Mouse (Mus musculus): ENCODE measurements around the gene Ttll12. TPM values are rescaled to one million over a fixed set of nuclear protein-coding genes. Genes with fewer than 3 reads are reported as not detected.

The Ttll12 gene
- polyA plus RNA-seq, 2 experiments, result 29.9 to 36.2 TPM

GRCm38 (mm10) chr15:83636759-83637158 is 41.8 kb upstream of the Ttll12 start:
- TF ChIP-seq EP300 (IDR thresholded peaks at IDR 0.05; ENCODE audit: low read depth), result no peak
- DNase-seq (ENCODE audit: low read depth in 3 of 3, low spot score in 3 of 3) (no peak), ATAC-seq (ENCODE audit: insufficient read depth) (no peak)
- Histone ChIP-seq H3K36me3 (replicated peaks; ENCODE audit: control insufficient read depth, insufficient read depth, low read depth) (no peaks in the 10 kb centered on the region), H3K4me3 (ENCODE audit: insufficient read depth in 1 of 2, low read depth in 2 of 2, low read length in 2 of 2) (no peak overlapping the region), H3K27me3 (ENCODE audit: control insufficient read depth, insufficient read depth, low read length) (no peaks in the 10 kb centered on the region), H3K4me1 (replicated peaks; ENCODE audit: control insufficient read depth in 2 of 2, insufficient read depth in 2 of 2, low read length in 1 of 2) (no peaks in the 10 kb centered on the region), H3K4me2 (ENCODE audit: low read depth) (no peak overlapping the region), H3K9me3 (ENCODE audit: control insufficient read depth, low read length) (no peaks in the 10 kb centered on the region), H3K9ac (replicated peaks) (no peak overlapping the region), H3K27ac (no peak overlapping the region)
- 47% methylated on average over 6 of the region's 6 CpGs for WGBS (ENCODE audit: insufficient replicate concordance)

GRCm38 (mm10) chr15:83635251-83635650 is 40.3 kb upstream of the Ttll12 start:
- Histone ChIP-seq H3K36me3 (replicated peaks; ENCODE audit: control insufficient read depth, insufficient read depth, low read depth) (no peaks in the 10 kb centered on the region), H3K4me1 (replicated peaks; ENCODE audit: control insufficient read depth in 2 of 2, insufficient read depth in 2 of 2, low read length in 1 of 2) (no peaks in the 10 kb centered on the region), H3K27ac (no peak overlapping the region), H3K4me3 (ENCODE audit: insufficient read depth in 1 of 2, low read depth in 2 of 2, low read length in 2 of 2) (no peak overlapping the region), H3K4me2 (ENCODE audit: low read depth) (no peak overlapping the region), H3K27me3 (ENCODE audit: control insufficient read depth, insufficient read depth, low read length) (no peaks in the 10 kb centered on the region), H3K9me3 (ENCODE audit: control insufficient read depth, low read length) (no peaks in the 10 kb centered on the region), H3K9ac (replicated peaks) (no peak overlapping the region)
- no peak for TF ChIP-seq EP300 (IDR thresholded peaks at IDR 0.05; ENCODE audit: low read depth)
- DNase-seq (ENCODE audit: low read depth in 3 of 3, low spot score in 3 of 3) (no peak), ATAC-seq (ENCODE audit: insufficient read depth) (no peak)
- 28% methylated on average over 3 of the region's 3 CpGs for WGBS (ENCODE audit: insufficient replicate concordance)

GRCm38 (mm10) chr15:83634076-83634475 is 39.1 kb upstream of the Ttll12 start:
- Histone ChIP-seq H3K4me1 (replicated peaks; ENCODE audit: control insufficient read depth in 2 of 2, insufficient read depth in 2 of 2, low read length in 1 of 2) (no peaks in the 10 kb centered on the region), H3K9ac (replicated peaks) (no peak overlapping the region), H3K4me3 (ENCODE audit: insufficient read depth in 1 of 2, low read depth in 2 of 2, low read length in 2 of 2) (no peak overlapping the region), H3K36me3 (replicated peaks; ENCODE audit: control insufficient read depth, insufficient read depth, low read depth) (no peaks in the 10 kb centered on the region), H3K27me3 (ENCODE audit: control insufficient read depth, insufficient read depth, low read length) (no peaks in the 10 kb centered on the region), H3K4me2 (ENCODE audit: low read depth) (no peak overlapping the region), H3K27ac (no peak overlapping the region), H3K9me3 (ENCODE audit: control insufficient read depth, low read length) (no peaks in the 10 kb centered on the region)
- WGBS (ENCODE audit: insufficient replicate concordance), result 8% methylated on average over 1 of the region's 1 CpGs
- ATAC-seq (ENCODE audit: insufficient read depth) (no peak), DNase-seq (ENCODE audit: low read depth in 3 of 3, low spot score in 3 of 3) (no peak)
- TF ChIP-seq CTCF (IDR thresholded peaks at IDR 0.05; ENCODE audit: low read depth) (peak; percentile 60), EP300 (IDR thresholded peaks at IDR 0.05; ENCODE audit: low read depth) (no peak)

GRCm38 (mm10) chr15:83631071-83631470 is 36.1 kb upstream of the Ttll12 start:
- ATAC-seq (ENCODE audit: insufficient read depth), result no peak
- H3K27ac ChIP-seq, result no peak overlapping the region
- no peaks in the 10 kb centered on the region for H3K4me1 ChIP-seq (replicated peaks; ENCODE audit: control insufficient read depth in 2 of 2, insufficient read depth in 2 of 2, low read length in 1 of 2)
- no peaks in the 10 kb centered on the region for H3K9me3 ChIP-seq (ENCODE audit: control insufficient read depth, low read length)
- H3K9ac ChIP-seq (replicated peaks), result no peak overlapping the region
- H3K36me3 ChIP-seq (replicated peaks; ENCODE audit: control insufficient read depth, insufficient read depth, low read depth), result no peaks in the 10 kb centered on the region
- H3K27me3 ChIP-seq (ENCODE audit: control insufficient read depth, insufficient read depth, low read length), result no peaks in the 10 kb centered on the region
- TF ChIP-seq EP300 (IDR thresholded peaks at IDR 0.05; ENCODE audit: low read depth), result no peak
- no peak for TF ChIP-seq CTCF (IDR thresholded peaks at IDR 0.05; ENCODE audit: low read depth)
- no peak overlapping the region for H3K4me2 ChIP-seq (ENCODE audit: low read depth)
- 63% methylated on average over 7 of the region's 7 CpGs for WGBS (ENCODE audit: insufficient replicate concordance)
- DNase-seq (ENCODE audit: low read depth in 3 of 3, low spot score in 3 of 3), result no peak
- no peak overlapping the region for H3K4me3 ChIP-seq (ENCODE audit: insufficient read depth in 1 of 2, low read depth in 2 of 2, low read length in 2 of 2)

- TF ChIP-seq EP300 (IDR thresholded peaks at IDR 0.05; ENCODE audit: low read depth) (no peak), CTCF (IDR thresholded peaks at IDR 0.05; ENCODE audit: low read depth) (peak; percentile 54)
- Histone ChIP-seq H3K4me3 (ENCODE audit: insufficient read depth in 1 of 2, low read depth in 2 of 2, low read length in 2 of 2) (no peak overlapping the region), H3K4me1 (replicated peaks; ENCODE audit: control insufficient read depth in 2 of 2, insufficient read depth in 2 of 2, low read length in 1 of 2) (no peaks in the 10 kb centered on the region), H3K27me3 (ENCODE audit: control insufficient read depth, insufficient read depth, low read length) (no peaks in the 10 kb centered on the region), H3K27ac (no peak overlapping the region), H3K36me3 (replicated peaks; ENCODE audit: control insufficient read depth, insufficient read depth, low read depth) (no peaks in the 10 kb centered on the region), H3K9ac (replicated peaks) (no peak overlapping the region), H3K9me3 (ENCODE audit: control insufficient read depth, low read length) (no peaks in the 10 kb centered on the region), H3K4me2 (ENCODE audit: low read depth) (no peak overlapping the region)
- WGBS (ENCODE audit: insufficient replicate concordance), result 54% methylated on average over 3 of the region's 3 CpGs
- DNase-seq (ENCODE audit: low read depth in 3 of 3, low spot score in 3 of 3) (no peak), ATAC-seq (ENCODE audit: insufficient read depth) (no peak)
Observed at GRCm38 (mm10) chr15:83629716-83630115, 34.8 kb upstream of the Ttll12 start.

Measured in liver, embryonic 14.5 days (tissue).